Mouse (Mus musculus) kidney, embryonic 14.5 days (tissue): ENCODE measurements around the gene Gabarapl2. TPM values are rescaled to one million over a fixed set of nuclear protein-coding genes. Genes with fewer than 3 reads are reported as not detected.

ENCODE experiments used
- ATAC-seq: fragments of 200-750 bp; cut with Nextera tagmentation; 2 replicates; pipeline ENCODE4 v1.8.0; 2017; ENCODE audit warnings: moderate number of reproducible peaks, mild to moderate bottlenecking, moderate TSS enrichment, moderate library complexity; ENCODE audit not compliant: low FRiP score, low TSS enrichment
- H3K27ac ChIP-seq: fragments of 300-500 bp; sonication (generic); 2 replicates; pipeline ENCODE4 v1.5.1; 2014; ENCODE audit warnings: low read depth, mild to moderate bottlenecking, low read length, moderate library complexity, mixed read lengths
- H3K27me3 ChIP-seq: fragments of 300-500 bp; sonication (generic); 2 replicates; pipeline ENCODE4 v1.6.1; 2014; ENCODE audit warnings: mild to moderate bottlenecking, low read length; ENCODE audit not compliant: control insufficient read depth, insufficient read depth
- H3K36me3 ChIP-seq: fragments of 300-500 bp; sonication (generic); 2 replicates; pipeline ENCODE4 v1.6.1; 2014; ENCODE audit warnings: low read length, mixed read lengths; ENCODE audit not compliant: control insufficient read depth, insufficient read depth
- H3K4me1 ChIP-seq: fragments of 300-500 bp; sonication (generic); 2 replicates; pipeline ENCODE4 v1.6.1; 2014; ENCODE audit warnings: low read length, mixed read lengths; ENCODE audit not compliant: control insufficient read depth, insufficient read depth
- H3K4me2 ChIP-seq: fragments of 300-500 bp; sonication (generic); replicated peaks from 2 replicates; pipeline ENCODE4 v1.6.1; 2014; ENCODE audit warnings: low read depth, mild to moderate bottlenecking, low read length
- H3K4me3 ChIP-seq: fragments of 300-500 bp; sonication (generic); 2 replicates; pipeline ENCODE4 v1.5.1; 2014; ENCODE audit warnings: mild to moderate bottlenecking, low read length
- H3K9ac ChIP-seq: fragments of 300-500 bp; sonication (generic); 2 replicates; pipeline ENCODE4 v1.6.1; 2014; ENCODE audit warnings: low read depth, mild to moderate bottlenecking, low read length, moderate library complexity
- H3K9me3 ChIP-seq: fragments of 300-500 bp; sonication (generic); 2 replicates; pipeline ENCODE4 v1.6.1; 2016; ENCODE audit warnings: low read length; ENCODE audit not compliant: control insufficient read depth
- WGBS: fragments of 180-500 bp; shearing (Covaris S2); extraction: QIAGEN DNeasy Blood & Tissue Kit; methylation state at CpG from one replicate; pipeline ENCODE4 v1.1.7; 2014; 5-methylcytosine and 5-hydroxymethylcytosine counted together
- polyA plus RNA-seq: library from polyadenylated mRNA; unstranded; fragments of >200 nt; fragmentation: Nextera tagmentation; extraction: Ambion mirVana; gene quantifications from 2 replicates; pipeline ENCODE4 v1.2.1, GENCODE M21; 2014

Gene Gabarapl2
- polyA plus RNA-seq, 1 experiment from 2014 or later = 170 TPM

DNA sequence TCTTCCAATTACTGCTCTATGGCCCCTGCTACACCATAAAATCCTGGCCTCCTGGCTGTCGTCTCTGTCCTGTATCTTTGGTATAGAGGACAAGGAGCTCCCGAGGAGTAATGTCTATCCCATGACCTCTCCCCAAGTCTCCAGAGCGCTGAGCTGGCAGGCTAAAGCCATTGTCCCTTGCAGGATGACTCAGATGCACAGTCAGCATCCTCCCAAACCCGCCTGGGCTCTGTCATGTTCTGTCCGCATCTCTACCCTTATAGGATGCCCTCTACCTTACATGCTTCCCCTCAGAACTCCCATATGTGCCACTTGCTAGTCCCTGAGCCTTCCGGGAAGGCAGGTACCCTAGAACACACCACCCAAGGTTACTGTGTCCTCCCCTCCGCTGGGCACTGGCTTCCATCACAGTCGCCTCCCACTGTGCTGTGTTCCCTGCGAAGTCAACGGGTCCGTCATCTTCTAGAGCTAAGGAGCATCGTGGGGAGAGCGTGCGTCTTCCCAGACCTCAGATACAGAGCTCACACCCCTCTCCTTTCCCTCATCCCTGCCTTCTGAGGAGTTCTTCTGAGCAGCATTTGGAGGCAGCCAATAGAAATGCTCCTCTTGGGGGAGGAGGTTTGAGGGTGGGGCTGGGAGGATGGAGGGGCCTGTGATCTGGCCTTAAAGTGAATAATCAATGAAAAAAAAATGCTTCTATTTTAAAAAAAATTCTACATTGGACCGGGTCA lies 20.3 kb downstream of the Gabarapl2 start:
- Histone ChIP-seq H3K27me3 (no peaks in the 10 kb centered on the region), H3K4me2 (no peak overlapping the region), H3K9me3 (no peaks in the 10 kb centered on the region), H3K36me3 (peaks cover 12% of the 10 kb centered on the region; the same call in 1 of the 2 replicates), H3K27ac (no peak overlapping the region), H3K4me1 (no peaks in the 10 kb centered on the region), H3K4me3 (no peak overlapping the region), H3K9ac (no peak overlapping the region)
- 74% methylated on average over 15 of the region's 15 CpGs for WGBS
- ATAC-seq = no peak

DNA sequence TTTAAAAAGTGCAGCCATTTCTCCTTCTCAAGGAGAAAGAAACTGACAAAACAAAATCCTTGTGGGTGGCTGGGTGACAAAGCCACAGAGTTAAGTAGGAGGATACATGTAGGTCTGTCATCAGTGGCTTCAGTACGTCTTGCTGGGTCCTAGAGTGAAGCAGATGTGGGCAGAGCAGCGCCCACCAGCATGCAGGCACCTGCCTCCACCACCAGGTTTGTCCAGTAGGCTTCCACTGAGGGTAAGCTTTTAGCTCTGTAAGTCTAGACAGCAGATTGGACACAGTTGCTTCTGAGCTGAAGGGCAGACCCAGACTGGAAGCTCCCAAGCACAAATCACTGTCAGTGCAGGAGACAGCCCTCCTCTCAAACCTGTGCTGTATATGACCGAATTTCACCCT lies 20.8 kb downstream of the Gabarapl2 start:
- no peak overlapping the region for H3K27ac ChIP-seq
- H3K4me3 ChIP-seq = no peak overlapping the region
- no peaks in the 10 kb centered on the region for H3K4me1 ChIP-seq
- H3K36me3 ChIP-seq = peaks cover 11% of the 10 kb centered on the region; the same call in 1 of the 2 replicates
- no peak overlapping the region for H3K4me2 ChIP-seq
- H3K9me3 ChIP-seq = no peaks in the 10 kb centered on the region
- H3K27me3 ChIP-seq = no peaks in the 10 kb centered on the region
- WGBS = 84% methylated on average over 3 of the region's 3 CpGs
- 0 out of 2 replicates have a peak, but pooled peaks have one; percentile 39 for ATAC-seq
- H3K9ac ChIP-seq = no peak overlapping the region

DNA sequence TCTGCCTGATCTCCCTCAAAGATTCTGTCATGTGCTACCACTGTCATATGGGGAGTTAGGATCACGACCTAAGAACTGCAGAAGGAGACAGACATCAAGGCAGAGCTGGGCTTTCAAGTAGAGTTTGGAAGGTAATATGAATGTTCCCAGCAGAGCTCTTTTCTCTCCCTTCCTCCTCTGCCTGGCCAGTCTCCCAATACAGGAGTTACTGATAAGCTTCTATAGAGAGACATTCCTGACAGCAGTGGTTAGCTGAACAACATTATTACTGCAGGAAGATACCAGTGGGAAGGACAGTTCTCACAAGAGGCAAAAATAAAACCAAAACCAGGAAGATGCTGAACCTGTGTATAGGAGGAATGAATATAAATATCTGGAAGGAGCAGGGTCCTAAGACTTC lies 22.1 kb downstream of the Gabarapl2 start:
- no peak overlapping the region for H3K9ac ChIP-seq
- no peaks in the 10 kb centered on the region for H3K27me3 ChIP-seq
- no peak overlapping the region for H3K27ac ChIP-seq
- no peaks in the 10 kb centered on the region for H3K36me3 ChIP-seq
- H3K9me3 ChIP-seq = no peaks in the 10 kb centered on the region
- H3K4me1 ChIP-seq = no peaks in the 10 kb centered on the region
- no peak overlapping the region for H3K4me3 ChIP-seq
- WGBS = 62% methylated on average over 1 of the region's 1 CpGs
- no peak for ATAC-seq
- H3K4me2 ChIP-seq = no peak overlapping the region

DNA sequence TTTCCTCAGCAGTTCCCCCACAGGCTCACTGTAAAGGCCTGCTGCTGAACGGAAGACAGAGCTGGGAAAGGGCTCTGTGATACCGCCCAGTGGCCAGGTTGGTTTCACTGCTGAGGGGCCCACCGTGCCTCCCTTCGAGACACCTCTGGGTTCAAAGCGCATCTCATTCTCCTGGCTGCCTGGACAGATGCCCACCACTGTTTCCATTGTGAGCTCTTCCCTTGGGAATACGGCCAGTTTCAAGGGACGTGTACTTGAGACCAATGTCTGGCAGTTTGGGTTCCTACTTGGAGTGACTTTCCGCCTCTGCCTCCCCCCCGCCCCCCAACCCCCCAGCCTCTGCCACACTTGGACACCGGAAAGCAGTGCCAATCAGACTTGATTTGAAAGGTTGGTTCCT lies 22.6 kb downstream of the Gabarapl2 start:
- H3K4me3 ChIP-seq = no peak overlapping the region
- 77% methylated on average over 10 of the region's 10 CpGs for WGBS
- H3K9ac ChIP-seq = no peak overlapping the region
- H3K4me2 ChIP-seq = no peak overlapping the region
- no peaks in the 10 kb centered on the region for H3K9me3 ChIP-seq
- H3K4me1 ChIP-seq = no peaks in the 10 kb centered on the region
- ATAC-seq = no peak
- 0 out of 2 replicates have a peak, but pooled peaks cover under 1% of the 10 kb centered on the region for H3K36me3 ChIP-seq
- no peak overlapping the region for H3K27ac ChIP-seq
- H3K27me3 ChIP-seq = no peaks in the 10 kb centered on the region

DNA sequence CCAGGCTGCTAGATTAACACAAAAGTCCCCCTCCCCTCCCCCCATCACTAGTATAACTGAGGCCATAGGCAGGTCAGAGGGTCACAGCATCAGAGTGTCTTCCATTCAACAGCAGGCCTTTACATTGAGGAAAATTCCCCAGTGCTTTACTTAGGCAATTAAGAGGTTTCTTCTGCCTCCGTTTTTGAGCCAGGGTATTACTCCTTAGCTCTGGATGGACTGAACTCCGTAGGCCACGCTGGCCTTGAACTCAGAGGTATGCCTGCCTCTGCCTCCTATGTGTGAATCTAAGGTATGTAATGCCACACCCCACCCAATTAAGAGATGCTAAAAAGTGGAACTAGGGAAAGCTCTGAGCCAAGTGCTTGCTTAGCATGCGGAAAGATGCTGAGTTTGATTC lies 23.0 kb downstream of the Gabarapl2 start:
- peaks cover 5% of the 10 kb centered on the region; the same call in 1 of the 2 replicates for H3K36me3 ChIP-seq
- H3K9me3 ChIP-seq = no peaks in the 10 kb centered on the region
- no peaks in the 10 kb centered on the region for H3K27me3 ChIP-seq
- H3K4me2 ChIP-seq = no peak overlapping the region
- no peaks in the 10 kb centered on the region for H3K4me1 ChIP-seq
- ATAC-seq = no peak
- WGBS = 92% methylated on average over 4 of the region's 4 CpGs
- no peak overlapping the region for H3K27ac ChIP-seq
- H3K9ac ChIP-seq = no peak overlapping the region
- H3K4me3 ChIP-seq = no peak overlapping the region

DNA sequence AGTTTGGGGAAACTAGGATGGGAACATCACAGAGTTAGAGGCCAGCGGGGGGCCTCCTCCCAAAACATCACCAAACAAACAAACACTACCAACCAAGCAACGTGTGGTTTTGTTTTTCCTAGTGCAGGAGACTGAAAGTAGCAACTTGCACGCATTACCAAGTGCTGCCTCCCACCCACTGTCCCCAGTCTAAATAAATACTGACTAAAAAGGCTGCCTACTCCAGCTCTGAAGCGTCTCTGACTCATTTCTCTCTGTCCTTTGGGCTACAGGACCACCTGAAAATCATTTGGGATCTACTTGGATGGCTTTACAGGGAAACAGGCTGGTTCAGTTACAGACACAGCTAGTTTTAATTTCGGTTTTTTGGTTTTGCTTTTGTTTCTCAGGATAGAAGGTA lies 23.8 kb downstream of the Gabarapl2 start:
- WGBS = 52% methylated on average over 5 of the region's 5 CpGs
- H3K4me1 ChIP-seq = no peaks in the 10 kb centered on the region
- no peaks in the 10 kb centered on the region for H3K27me3 ChIP-seq
- H3K36me3 ChIP-seq = peaks cover 5% of the 10 kb centered on the region; the same call in 1 of the 2 replicates
- no peaks in the 10 kb centered on the region for H3K9me3 ChIP-seq
- H3K9ac ChIP-seq = no peak overlapping the region
- ATAC-seq = no peak
- no peak overlapping the region for H3K27ac ChIP-seq
- no peak overlapping the region for H3K4me2 ChIP-seq
- H3K4me3 ChIP-seq = no peak overlapping the region

DNA sequence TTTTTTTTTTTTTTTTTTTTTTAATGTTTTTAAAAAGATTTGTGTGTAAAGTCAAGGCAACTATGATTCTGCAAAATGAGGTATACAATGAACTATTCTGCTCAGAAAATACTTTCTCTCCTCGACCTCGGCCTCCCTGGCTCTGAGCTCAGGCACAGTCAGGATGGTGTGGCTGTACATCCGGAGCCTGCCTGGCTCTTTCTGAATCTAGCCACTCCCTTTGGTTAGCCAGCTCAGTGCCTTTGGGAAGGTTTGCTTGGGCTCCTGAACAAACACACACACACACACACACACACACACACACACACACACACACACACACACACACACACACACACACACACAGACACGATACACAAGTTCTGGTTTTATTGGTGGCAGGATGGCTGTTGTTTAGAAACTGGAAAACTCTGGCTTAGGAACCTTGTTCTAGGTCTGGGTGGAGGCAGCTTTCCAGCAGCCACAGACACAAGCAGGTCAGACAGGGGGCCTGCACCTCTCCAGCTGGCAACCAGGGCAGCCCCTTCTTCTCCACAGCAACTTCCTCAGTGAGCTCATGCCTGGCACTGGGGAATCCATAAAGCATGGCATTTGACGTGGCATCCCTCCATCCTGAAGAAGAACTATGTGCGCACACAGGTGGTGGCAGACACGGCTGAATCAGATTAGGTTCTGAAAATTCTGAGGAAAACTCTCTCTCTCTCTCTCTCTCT lies 24.5 kb downstream of the Gabarapl2 start:
- ATAC-seq = no peak
- no peak overlapping the region for H3K9ac ChIP-seq
- H3K4me2 ChIP-seq = no peak overlapping the region
- H3K27ac ChIP-seq = no peak overlapping the region
- H3K4me1 ChIP-seq = no peaks in the 10 kb centered on the region
- no peak overlapping the region for H3K4me3 ChIP-seq
- H3K27me3 ChIP-seq = no peaks in the 10 kb centered on the region
- no peaks in the 10 kb centered on the region for H3K9me3 ChIP-seq
- peaks cover 5% of the 10 kb centered on the region; the same call in 1 of the 2 replicates for H3K36me3 ChIP-seq
- 80% methylated on average over 7 of the region's 7 CpGs for WGBS

DNA sequence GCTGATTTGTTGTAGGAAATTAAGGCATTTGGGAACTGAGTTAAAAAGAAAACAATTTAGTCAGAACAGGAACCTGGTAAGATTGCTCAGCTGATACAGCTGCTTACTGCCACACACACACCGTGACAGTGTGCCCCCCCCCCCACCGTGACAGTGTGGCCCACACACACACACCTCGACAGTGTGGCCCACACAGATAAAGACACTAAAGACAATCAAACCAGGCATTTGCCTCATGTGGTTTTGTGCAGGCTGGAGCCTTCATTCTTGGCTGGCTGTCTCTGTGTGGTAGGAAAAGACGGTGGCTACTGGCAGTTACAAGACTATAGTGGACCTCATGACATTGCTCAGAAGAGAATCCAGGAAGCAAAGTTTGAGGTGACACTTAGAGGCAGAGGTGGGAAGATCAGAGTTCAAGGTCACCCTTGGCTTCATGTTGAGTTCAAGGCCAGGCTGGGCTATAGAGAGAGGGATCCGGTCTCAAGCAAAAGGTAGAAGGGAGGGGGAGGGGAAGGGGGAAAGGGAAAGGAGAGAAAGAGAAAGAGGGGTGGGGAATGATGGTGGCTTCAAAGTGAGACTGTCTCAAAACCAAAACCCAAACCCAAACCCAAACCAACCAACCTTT lies 26.9 kb downstream of the Gabarapl2 start:
- H3K9ac ChIP-seq = no peak overlapping the region
- 80% methylated on average over 5 of the region's 5 CpGs for WGBS
- no peak overlapping the region for H3K4me2 ChIP-seq
- no peak overlapping the region for H3K4me3 ChIP-seq
- H3K4me1 ChIP-seq = no peaks in the 10 kb centered on the region
- no peaks in the 10 kb centered on the region for H3K9me3 ChIP-seq
- H3K36me3 ChIP-seq = peaks cover 8% of the 10 kb centered on the region; the same call in 1 of the 2 replicates
- H3K27ac ChIP-seq = no peak overlapping the region
- no peaks in the 10 kb centered on the region for H3K27me3 ChIP-seq
- no peak for ATAC-seq

DNA sequence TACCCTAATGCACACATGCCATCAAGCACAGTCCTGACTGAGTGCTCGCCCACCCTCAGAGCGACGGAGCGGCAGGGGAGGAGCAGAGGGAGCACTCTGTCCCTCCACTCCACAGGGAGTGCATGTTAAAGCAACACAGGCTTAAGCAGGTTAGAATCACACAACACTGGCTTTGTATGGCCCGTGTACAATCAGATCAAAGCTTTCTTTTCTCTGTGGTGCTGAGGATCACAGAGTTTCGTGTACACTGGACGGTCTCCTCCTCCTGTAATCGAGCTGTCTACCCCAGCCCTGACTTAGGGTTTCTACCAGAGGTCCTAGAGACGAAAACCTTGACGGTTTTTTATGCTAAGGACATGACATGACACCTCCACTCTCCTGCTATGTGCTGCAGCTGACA lies 28.0 kb downstream of the Gabarapl2 start:
- Histone ChIP-seq H3K36me3 (peaks cover 8% of the 10 kb centered on the region; the same call in 1 of the 2 replicates), H3K4me2 (no peak overlapping the region), H3K4me3 (no peak overlapping the region), H3K4me1 (no peaks in the 10 kb centered on the region), H3K9me3 (no peaks in the 10 kb centered on the region; the same call in 1 of the 2 replicates), H3K27ac (no peak overlapping the region), H3K27me3 (no peaks in the 10 kb centered on the region), H3K9ac (no peak overlapping the region)
- WGBS = 90% methylated on average over 10 of the region's 10 CpGs
- ATAC-seq = no peak
